Mouse (Mus musculus) small intestine, adult 2 months (tissue): Measurements from ENCODE around the gene Vps36. TPM values are rescaled to one million over a fixed set of nuclear protein-coding genes. Genes with fewer than 3 reads are reported as not detected.

Experiments used
- H3K27ac ChIP-seq: fragments of 200-500 bp; 2 replicates; pipeline ENCODE4 v1.5.1; 2012; ENCODE audit warnings: low read depth, low read length, control low read depth, inconsistent platforms; ENCODE audit not compliant: insufficient read depth
- H3K27me3 ChIP-seq: fragments of 200-500 bp; 2 replicates; pipeline ENCODE4 v1.6.1; 2012; ENCODE audit warnings: mild to moderate bottlenecking, moderate library complexity, low read length, inconsistent platforms; ENCODE audit not compliant: control insufficient read depth, insufficient read depth
- H3K36me3 ChIP-seq: fragments of 200-500 bp; 2 replicates; pipeline ENCODE4 v1.6.1; 2012; ENCODE audit warnings: mild to moderate bottlenecking, low read length, control low read depth, inconsistent platforms; ENCODE audit not compliant: control insufficient read depth, insufficient read depth
- H3K4me1 ChIP-seq: fragments of 200-500 bp; 2 replicates; pipeline ENCODE4 v1.6.1; 2012; ENCODE audit warnings: low read length, inconsistent platforms, mixed read lengths; ENCODE audit not compliant: control insufficient read depth, insufficient read depth, insufficient read length
- H3K4me3 ChIP-seq: fragments of 200-500 bp; 2 replicates; pipeline ENCODE4 v1.5.1; 2012; ENCODE audit warnings: low read depth, mild to moderate bottlenecking, control low read depth, inconsistent platforms, low read length, moderate library complexity
- CTCF ChIP-seq: fragments of 200-500 bp; IDR thresholded peaks from 2 replicates; pipeline ENCODE4 v1.5.1; 2012; ENCODE audit warnings: low read depth, mild to moderate bottlenecking, control low read depth, inconsistent platforms, low read length, moderate library complexity, mixed read lengths; ENCODE audit not compliant: insufficient replicate concordance, insufficient read length; ENCODE audit errors: extremely low read depth
- POLR2A ChIP-seq: fragments of 200-500 bp; IDR thresholded peaks from 2 replicates; pipeline ENCODE4 v1.6.1; 2012; ENCODE audit warnings: low read depth, mild to moderate bottlenecking, control low read depth, inconsistent platforms, low read length, moderate library complexity
- whole genome bisulfite sequencing: fragments of 180-500 bp; shearing (Covaris S2); methylation state at CpG from one replicate; pipeline ENCODE4 v1.1.7; 2018; 5-methylcytosine and 5-hydroxymethylcytosine counted together
- polyA plus RNA-seq: library from polyadenylated mRNA; depleted of rRNA; stranded (reverse); fragments of >200 nt; gene quantifications from 2 replicates; pipeline ENCODE4 v1.2.3, GENCODE M21; 2012; rRNA removed

Gene Vps36
- 3.0 and 6.5 TPM in 2 replicates for polyA plus RNA-seq

DNA sequence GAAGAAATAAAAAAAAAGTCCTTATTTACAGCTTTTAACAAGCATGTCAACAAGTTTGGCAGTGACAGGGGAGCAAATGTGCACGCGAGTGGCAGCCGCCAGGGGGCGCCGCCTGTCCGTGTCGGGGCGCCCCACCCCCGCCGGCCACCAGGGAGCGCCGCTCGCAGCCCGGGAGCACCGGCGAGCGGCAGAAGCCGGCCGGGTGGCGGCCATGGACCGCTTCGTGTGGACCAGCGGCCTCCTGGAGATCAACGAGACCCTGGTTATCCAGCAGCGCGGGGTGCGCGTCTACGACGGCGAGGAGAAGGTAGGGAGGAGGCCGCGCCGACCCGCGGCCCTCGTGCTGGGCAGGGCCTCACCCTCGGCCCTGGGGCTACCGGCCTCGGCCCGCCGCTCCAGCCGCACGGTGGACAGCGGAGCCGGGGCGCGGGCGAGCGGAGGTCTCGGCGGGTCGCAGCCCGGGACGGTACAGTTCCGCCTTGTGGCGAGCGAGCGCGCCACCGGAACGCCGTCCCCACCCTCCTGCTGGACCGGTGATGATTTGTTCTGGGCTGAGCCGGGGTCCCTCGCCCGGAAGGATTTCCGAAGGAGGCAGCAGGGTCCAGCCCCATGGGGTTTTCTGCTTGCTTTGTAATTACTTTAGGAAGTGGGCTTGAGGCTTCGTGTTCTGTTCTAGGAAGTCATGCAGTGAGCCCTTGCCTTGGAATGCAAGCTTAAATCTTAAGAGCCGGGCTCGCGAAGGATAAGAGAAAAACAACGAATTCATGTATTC lies at the start of gene Vps36:
Gene Vps36, plus strand, starts transcription at position 150 of the 772 bp plus-strand sequence.
- H3K4me3 ChIP-seq, result peak within 1 kb of the TSS; percentile 96
- TF ChIP-seq CTCF (peak; percentile 100), POLR2A (peak; percentile 66; the same call in 1 of the 2 replicates)
- H3K4me1 ChIP-seq, result peaks cover 3% of the 10 kb centered on the region; the same call in 1 of the 2 replicates
- peak within 1 kb of the TSS; percentile 94 for H3K27ac ChIP-seq
- WGBS, result under 1% methylated on average over 73 of the region's 73 CpGs
- H3K27me3 ChIP-seq, result no peaks in the 10 kb centered on the region
- H3K36me3 ChIP-seq, result no peaks in the 10 kb centered on the region

DNA sequence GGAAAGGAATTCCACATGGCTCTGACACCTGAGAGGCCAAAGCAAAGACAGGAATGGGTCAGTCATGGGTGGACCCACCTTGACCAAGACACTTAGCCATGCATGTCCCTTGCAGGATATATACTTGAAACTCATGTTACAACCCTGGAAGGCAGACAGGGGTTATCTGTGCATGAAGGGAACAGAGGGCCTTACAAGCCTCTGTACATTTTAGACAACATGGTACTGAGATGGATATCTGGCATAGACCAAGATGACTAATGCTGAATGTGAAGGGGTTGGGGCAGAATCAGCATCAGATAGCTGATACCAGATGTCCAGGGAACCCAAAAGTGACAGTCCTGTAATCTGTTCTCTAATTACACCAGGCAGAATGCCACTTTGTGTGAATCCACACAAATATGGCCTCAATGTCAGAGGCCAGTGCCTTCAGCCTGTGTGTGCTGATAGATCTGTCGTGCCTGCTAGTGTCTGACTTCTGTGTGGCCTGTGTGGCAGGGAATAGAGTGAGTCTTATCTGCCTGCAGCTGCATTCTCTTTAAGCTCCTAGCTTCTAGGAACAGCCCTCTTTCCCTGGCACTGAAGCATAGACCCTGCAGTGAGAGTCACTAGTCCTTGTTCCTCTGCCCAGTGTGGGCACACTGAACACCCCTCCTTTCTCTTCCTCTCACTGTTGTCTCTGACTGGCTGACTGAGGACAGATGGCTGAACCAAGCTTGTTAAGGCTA lies 48.7 kb upstream of the Vps36 start:
- 89% methylated on average over 1 of the region's 1 CpGs for WGBS
- no peaks in the 10 kb centered on the region for H3K27me3 ChIP-seq
- no peak overlapping the region for H3K27ac ChIP-seq
- H3K36me3 ChIP-seq, result peaks cover 22% of the 10 kb centered on the region
- TF ChIP-seq CTCF (no peak), POLR2A (no peak)
- no peak overlapping the region for H3K4me3 ChIP-seq
- H3K4me1 ChIP-seq, result no peaks in the 10 kb centered on the region

DNA sequence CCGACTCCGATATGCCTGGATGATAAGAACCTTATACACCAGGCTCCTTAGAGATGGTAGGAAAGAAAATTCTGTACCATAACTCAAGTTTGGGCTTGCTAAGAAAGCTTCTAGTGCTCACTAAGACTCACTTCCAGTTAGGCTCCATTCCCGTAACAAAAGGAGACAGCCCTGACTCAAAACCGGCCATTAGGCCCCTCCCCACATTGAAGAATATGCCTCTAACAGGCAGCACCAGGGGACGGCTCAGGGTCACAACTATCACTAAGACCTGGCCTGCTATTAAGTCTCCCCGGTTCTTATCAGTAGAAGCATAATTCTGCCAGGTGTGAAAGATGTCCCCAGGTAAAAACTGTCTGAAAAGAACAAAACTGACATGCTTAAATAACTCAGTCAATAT lies 46.8 kb upstream of the Vps36 start:
- peaks cover 5% of the 10 kb centered on the region; the same call in 1 of the 2 replicates for H3K4me1 ChIP-seq
- H3K36me3 ChIP-seq, result peaks cover 22% of the 10 kb centered on the region
- no peak overlapping the region for H3K27ac ChIP-seq
- WGBS, result 76% methylated on average over 6 of the region's 6 CpGs
- H3K27me3 ChIP-seq, result no peaks in the 10 kb centered on the region
- no peak for TF ChIP-seq POLR2A
- no peak for TF ChIP-seq CTCF
- H3K4me3 ChIP-seq, result no peak overlapping the region

DNA sequence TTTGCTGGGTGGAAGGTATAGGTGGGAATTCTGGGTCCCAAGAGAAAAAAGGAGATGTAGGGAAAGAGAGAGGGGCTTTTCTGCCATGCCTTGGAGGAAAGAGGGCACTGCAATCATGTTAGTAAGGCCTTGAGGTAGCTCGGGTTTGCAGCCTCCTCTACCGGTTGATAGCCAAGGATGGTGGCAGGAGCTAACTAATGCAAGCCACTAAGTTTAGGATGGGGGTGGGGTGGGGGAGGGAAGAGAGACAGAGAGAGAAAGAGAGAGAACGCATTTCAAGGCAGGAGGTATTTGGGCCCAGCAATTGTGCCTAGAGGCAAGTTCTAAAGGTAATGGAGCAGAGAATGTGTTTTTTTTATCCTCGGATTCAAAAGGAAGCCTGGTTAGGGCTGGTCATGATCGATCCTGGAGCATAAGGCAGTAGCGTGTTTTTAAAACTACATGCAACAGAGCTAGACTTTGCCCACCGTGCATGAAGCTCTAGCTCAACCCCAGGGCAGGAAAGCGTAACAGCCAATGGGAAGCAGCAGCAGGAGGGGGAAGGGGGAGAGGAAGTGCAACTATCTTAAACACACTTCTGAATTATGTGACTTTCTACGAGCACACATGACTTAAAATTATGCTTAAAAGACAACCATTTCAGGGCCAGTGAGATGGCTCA lies 44.8 kb upstream of the Vps36 start:
- TF ChIP-seq POLR2A (no peak), CTCF (no peak)
- Histone ChIP-seq H3K27ac (no peak overlapping the region), H3K36me3 (peaks cover 19% of the 10 kb centered on the region), H3K4me1 (peaks cover 5% of the 10 kb centered on the region; the same call in 1 of the 2 replicates), H3K4me3 (no peak overlapping the region), H3K27me3 (no peaks in the 10 kb centered on the region)
- WGBS, result 88% methylated on average over 9 of the region's 9 CpGs

DNA sequence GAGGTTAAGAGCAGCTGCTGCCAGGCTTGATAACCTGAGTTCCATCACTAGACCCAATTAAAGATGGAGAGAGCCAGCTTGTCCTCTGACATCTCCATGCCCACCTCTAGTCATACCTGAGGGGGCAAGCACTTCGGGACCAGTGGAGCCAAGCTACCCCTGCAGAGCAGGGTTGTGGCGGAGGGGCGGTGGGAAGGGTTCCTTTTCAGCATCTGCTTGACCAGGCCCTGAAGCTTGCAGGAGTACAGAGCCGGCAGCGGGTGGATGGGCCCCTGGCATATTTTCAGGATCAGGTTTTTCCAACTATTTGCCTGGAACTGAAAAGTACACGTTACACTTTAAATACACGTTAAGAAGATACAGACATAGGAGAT lies 44.3 kb upstream of the Vps36 start:
- 97% methylated on average over 7 of the region's 7 CpGs for WGBS
- Histone ChIP-seq H3K27ac (no peak overlapping the region), H3K4me1 (peaks cover 5% of the 10 kb centered on the region; the same call in 1 of the 2 replicates), H3K27me3 (no peaks in the 10 kb centered on the region), H3K4me3 (no peak overlapping the region), H3K36me3 (peaks cover 19% of the 10 kb centered on the region)
- TF ChIP-seq CTCF (no peak), POLR2A (no peak)

DNA sequence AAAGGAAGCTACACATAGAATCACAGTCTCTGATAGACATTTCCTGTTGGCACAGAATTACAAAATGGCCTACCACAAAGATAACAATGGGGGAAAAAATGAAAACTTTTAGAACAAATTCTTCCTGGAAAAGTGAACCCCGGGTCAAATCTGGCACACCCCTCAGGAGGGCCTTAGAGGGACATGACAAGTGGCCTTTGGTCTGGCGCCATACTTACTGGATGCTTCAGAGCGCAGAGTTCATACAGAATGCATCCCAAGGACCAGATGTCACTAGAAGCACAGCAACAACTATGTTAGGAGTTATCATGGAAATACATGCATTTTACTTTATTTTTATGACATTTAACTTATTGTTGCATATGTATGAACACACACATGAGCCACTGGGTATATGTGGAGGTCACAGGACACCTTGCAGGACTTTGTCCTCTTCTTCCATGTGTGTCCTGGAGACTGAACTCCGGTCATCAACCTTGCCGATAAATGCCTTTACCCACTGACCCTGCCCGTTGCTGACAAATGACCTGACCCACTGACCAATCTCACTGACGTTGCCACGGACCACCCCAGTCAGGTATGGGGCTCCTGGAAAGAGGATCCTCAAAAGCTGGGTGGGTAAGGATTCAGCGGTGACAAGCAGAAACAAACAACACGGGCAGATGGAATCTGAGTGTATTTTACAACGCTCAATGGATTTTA lies 42.8 kb upstream of the Vps36 start:
- TF ChIP-seq POLR2A, result no peak
- Histone ChIP-seq H3K36me3 (peaks cover 15% of the 10 kb centered on the region), H3K4me3 (no peak overlapping the region), H3K27me3 (no peaks in the 10 kb centered on the region), H3K4me1 (peaks cover 5% of the 10 kb centered on the region; the same call in 1 of the 2 replicates), H3K27ac (peak overlapping the region; percentile 22; the same call in 1 of the 2 replicates)
- 43% methylated on average over 11 of the region's 11 CpGs for WGBS
